In genomic region chr13:57450189-57450821, GRCm38 (mm10) we compare ENCODE assay signal across 10 mouse cellular contexts.
DNase-seq lines count a peak whose midpoint lies in the region; ATAC-seq and TF ChIP-seq lines count a peak whose summit lies in the region.
"Had no signal": no experiment of that assay in that cellular context is flagged by ENCODE, and none has a peak within 500 bp of the region (broad histone marks: within the 10 kb centered on the region; RNA-seq: fewer than 3 reads in every experiment).

No protein-coding gene starts in this region.

- H3K36me3 ChIP-seq in kidney, postnatal 0 days (ENCODE audit: insufficient read depth, low read length), result no peaks in the 10 kb centered on the region
- no peaks in the 10 kb centered on the region for H3K36me3 ChIP-seq in embryonic facial prominence, embryonic 13.5 days
- no peaks in the 10 kb centered on the region for H3K36me3 ChIP-seq in hindbrain, embryonic 15.5 days
- H3K36me3 ChIP-seq in midbrain, embryonic 14.5 days (ENCODE audit: control insufficient read depth, insufficient read depth, low read length), result no peaks in the 10 kb centered on the region

- intact Hi-C loops in gastrocnemius, postnatal 14 days (cut with DNase I; ENCODE audit: low total_unique reads), result no loop called here

- DNase-seq in kidney, postnatal 0 days (ENCODE audit: low spot score), result peak; percentile 57
- DNase-seq in kidney, postnatal 14 days, result no peak
- peak; percentile 69 for DNase-seq in midbrain, embryonic 14.5 days
- no peak for DNase-seq in cerebellum, adult 2 months
- DNase-seq in gastrocnemius, postnatal 14 days, result no peak
- DNase-seq: heart, adult 18-20 months; kidney, postnatal 10 days had no signal

- TF ChIP-seq POLR2A in cerebellum, adult 2 months (IDR thresholded peaks at IDR 0.05; ENCODE audit: borderline replicate concordance, insufficient read depth, low read length), result no peak

- no peaks in the 10 kb centered on the region for H3K9me3 ChIP-seq in kidney, postnatal 0 days (replicated peaks; ENCODE audit: low read length)
- no peaks in the 10 kb centered on the region for H3K9me3 ChIP-seq in embryonic facial prominence, embryonic 13.5 days
- no peaks in the 10 kb centered on the region for H3K9me3 ChIP-seq in hindbrain, embryonic 15.5 days
- H3K9me3 ChIP-seq in midbrain, embryonic 14.5 days (ENCODE audit: control insufficient read depth, low read length), result no peaks in the 10 kb centered on the region

- ATAC-seq in kidney, postnatal 0 days (replicated peaks; ENCODE audit: low FRiP score, low read depth), result no peak
- ATAC-seq in embryonic facial prominence, embryonic 13.5 days (ENCODE audit: insufficient number of reproducible peaks, insufficient read depth, low FRiP score, low TSS enrichment, low read depth), result no peak
- ATAC-seq in hindbrain, embryonic 15.5 days (ENCODE audit: low FRiP score, low read depth), result peak; percentile 71; the same call in 1 of the 2 replicates
- ATAC-seq in midbrain, embryonic 14.5 days (ENCODE audit: low FRiP score, low TSS enrichment), result peak; percentile 55; the same call in 1 of the 2 replicates
- ATAC-seq in megakaryocyte progenitor cell, adult 5-6 weeks (replicated peaks; ENCODE audit: poor library complexity), result no peak

- no peak overlapping the region for H3K27ac ChIP-seq in kidney, postnatal 0 days
- peak overlapping the region; percentile 44; the same call in 1 of the 2 replicates for H3K27ac ChIP-seq in embryonic facial prominence, embryonic 13.5 days
- H3K27ac ChIP-seq in hindbrain, embryonic 15.5 days (replicated peaks), result peak overlapping the region; percentile 60; the same call in 1 of the 2 replicates
- peak overlapping the region; percentile 46; the same call in 1 of the 2 replicates for H3K27ac ChIP-seq in midbrain, embryonic 14.5 days (replicated peaks; ENCODE audit: low read depth, low read length)
- H3K27ac ChIP-seq in cerebellum, adult 2 months (ENCODE audit: insufficient read depth, low read length), result no peak overlapping the region

- WGBS in kidney, postnatal 0 days, result 20% methylated on average over 11 of the region's 11 CpGs
- 11% methylated on average over 11 of the region's 11 CpGs for whole genome bisulfite sequencing in embryonic facial prominence, embryonic 13.5 days
- 29% methylated on average over 11 of the region's 11 CpGs for WGBS in hindbrain, embryonic 15.5 days
- WGBS in midbrain, embryonic 14.5 days, result 13% methylated on average over 11 of the region's 11 CpGs
- 48% methylated on average over 11 of the region's 11 CpGs for WGBS in cerebellum, adult 2 months

- no peak overlapping the region for H3K4me3 ChIP-seq in kidney, postnatal 0 days (replicated peaks; ENCODE audit: low read depth, low read length)
- H3K4me3 ChIP-seq in embryonic facial prominence, embryonic 13.5 days, result no peak overlapping the region
- no peak overlapping the region for H3K4me3 ChIP-seq in hindbrain, embryonic 15.5 days
- no peak overlapping the region for H3K4me3 ChIP-seq in midbrain, embryonic 14.5 days (replicated peaks; ENCODE audit: low read depth, low read length)
- H3K4me3 ChIP-seq in cerebellum, adult 2 months (replicated peaks; ENCODE audit: insufficient read depth, low read depth, low read length), result no peak overlapping the region

- no peak overlapping the region for H3K9ac ChIP-seq in kidney, postnatal 0 days (ENCODE audit: low read depth, low read length)
- 0 out of 2 replicates have a peak overlapping the region, but pooled peaks have one; percentile 21 for H3K9ac ChIP-seq in embryonic facial prominence, embryonic 13.5 days
- no peak overlapping the region for H3K9ac ChIP-seq in hindbrain, embryonic 15.5 days
- H3K9ac ChIP-seq in midbrain, embryonic 14.5 days (replicated peaks; ENCODE audit: low read length), result no peak overlapping the region

- no peaks in the 10 kb centered on the region for H3K27me3 ChIP-seq in kidney, postnatal 0 days (ENCODE audit: insufficient read depth, low read length)
- H3K27me3 ChIP-seq in embryonic facial prominence, embryonic 13.5 days, result no peaks in the 10 kb centered on the region
- H3K27me3 ChIP-seq in hindbrain, embryonic 15.5 days, result no peaks in the 10 kb centered on the region
- no peaks in the 10 kb centered on the region for H3K27me3 ChIP-seq in midbrain, embryonic 14.5 days (ENCODE audit: control insufficient read depth, insufficient read depth, low read length)
- no peaks in the 10 kb centered on the region for H3K27me3 ChIP-seq in cerebellum, adult 2 months (ENCODE audit: control insufficient read depth, insufficient read depth, low read length)

- H3K4me2 ChIP-seq in kidney, postnatal 0 days (ENCODE audit: low read length), result no peak overlapping the region
- peak overlapping the region; percentile 14; the same call in 1 of the 2 replicates for H3K4me2 ChIP-seq in embryonic facial prominence, embryonic 13.5 days
- no peak overlapping the region for H3K4me2 ChIP-seq in hindbrain, embryonic 15.5 days
- H3K4me2 ChIP-seq in midbrain, embryonic 14.5 days (ENCODE audit: low read length), result no peak overlapping the region

- H3K4me1 ChIP-seq in kidney, postnatal 0 days (replicated peaks; ENCODE audit: insufficient read depth, low read length), result no peaks in the 10 kb centered on the region
- H3K4me1 ChIP-seq in embryonic facial prominence, embryonic 13.5 days, result peaks cover 28% of the 10 kb centered on the region
- peaks cover 38% of the 10 kb centered on the region for H3K4me1 ChIP-seq in hindbrain, embryonic 15.5 days (replicated peaks)
- H3K4me1 ChIP-seq in midbrain, embryonic 14.5 days (ENCODE audit: control insufficient read depth, insufficient read depth, low read length), result peaks cover 22% of the 10 kb centered on the region
- no peaks in the 10 kb centered on the region for H3K4me1 ChIP-seq in cerebellum, adult 2 months (ENCODE audit: control insufficient read depth, insufficient read depth, low read length)

- TF ChIP-seq CTCF in kidney, postnatal 0 days (IDR thresholded peaks at IDR 0.05; ENCODE audit: low read depth), result no peak
- TF ChIP-seq CTCF in cerebellum, adult 2 months (IDR thresholded peaks at IDR 0.05; ENCODE audit: borderline replicate concordance, insufficient read depth, low read depth, low read length), result no peak

Comparison
In these comparisons a context has a peak if more than half of its experiments do, and no peak if none do; other contexts are left out.
1. DNase-seq: peak in kidney, postnatal 0 days (single experiment) and midbrain, embryonic 14.5 days (single experiment); none in kidney, postnatal 14 days (single experiment), cerebellum, adult 2 months (0 of 2) and gastrocnemius, postnatal 14 days (single experiment).
2. ATAC-seq: peak in hindbrain, embryonic 15.5 days (single experiment) and midbrain, embryonic 14.5 days (single experiment); none in kidney, postnatal 0 days (single experiment), embryonic facial prominence, embryonic 13.5 days (single experiment) and megakaryocyte progenitor cell, adult 5-6 weeks (single experiment).
3. H3K27ac ChIP-seq: peak in embryonic facial prominence, embryonic 13.5 days (single experiment), hindbrain, embryonic 15.5 days (single experiment) and midbrain, embryonic 14.5 days (single experiment); none in kidney, postnatal 0 days (single experiment) and cerebellum, adult 2 months (single experiment).